Mouse (Mus musculus) CH12.LX (cell line): ENCODE data around the gene Mmab. TPM values are rescaled to one million over a fixed set of nuclear protein-coding genes. Genes with fewer than 3 reads are reported as not detected.

ENCODE experiments used
- DNase-seq: peaks from one replicate; pipeline ENCODE4 v3.0.0-alpha.2; 2013; ENCODE audit errors: extremely low read depth
- H3K27ac ChIP-seq: 2 replicates; pipeline ENCODE4 v1.5.1; 2012; ENCODE audit warnings: low read depth, mild to moderate bottlenecking, control low read depth, moderate library complexity; ENCODE audit not compliant: insufficient read depth
- H3K27me3 ChIP-seq: replicated peaks from 2 replicates; pipeline ENCODE3; 2012; ENCODE audit warnings: inconsistent platforms
- H3K36me3 ChIP-seq, 2 experiments: replicated peaks in 1 of 2; 2 replicates each; pipeline versions ENCODE3 to v1.6.1; 2012; ENCODE audit warnings: inconsistent platforms in 1 of 2, low read length in 1 of 2, mild to moderate bottlenecking in 1 of 2, mixed read lengths in 1 of 2, moderate library complexity in 1 of 2; ENCODE audit not compliant: control insufficient read depth in 1 of 2, insufficient read depth in 1 of 2
- H3K4me1 ChIP-seq, 2 experiments: 2 replicates each; pipeline ENCODE4 v1.6.1; 2012; ENCODE audit warnings: inconsistent platforms in 1 of 2, moderate library complexity in 1 of 2; ENCODE audit not compliant: insufficient read depth in 2 of 2, control insufficient read depth in 1 of 2
- H3K4me2 ChIP-seq: 2 replicates; pipeline ENCODE4 v1.6.1; 2012; ENCODE audit warnings: low read depth, mild to moderate bottlenecking, control low read depth; ENCODE audit not compliant: poor library complexity, insufficient read depth, severe bottlenecking
- H3K4me3 ChIP-seq, 3 experiments: fragments of 150-350 bp in 1 of 3; sonication (generic) in 1 of 3; replicated peaks in 1 of 3; 2 replicates each; pipeline versions ENCODE3 to v1.5.1; 2011 to 2012; ENCODE audit warnings: low read depth in 2 of 3, low read length in 2 of 3, mild to moderate bottlenecking in 2 of 3, moderate library complexity in 2 of 3, control low read depth in 1 of 3, improper control_type of control experiment in 1 of 3, inconsistent platforms in 1 of 3, mixed read lengths in 1 of 3; ENCODE audit not compliant: poor library complexity in 1 of 3
- H3K79me2 ChIP-seq: replicated peaks from 2 replicates; pipeline ENCODE4 v1.6.1; 2012; ENCODE audit warnings: mild to moderate bottlenecking, moderate library complexity; ENCODE audit not compliant: control insufficient read depth, poor library complexity, insufficient read depth, severe bottlenecking; ENCODE audit errors: extremely low read depth
- H3K9ac ChIP-seq: 2 replicates; pipeline ENCODE4 v1.6.1; 2012; ENCODE audit warnings: low read depth, mild to moderate bottlenecking, control low read depth, moderate library complexity; ENCODE audit not compliant: insufficient read depth
- H3K9me3 ChIP-seq: replicated peaks from 2 replicates; pipeline ENCODE3; 2012; ENCODE audit warnings: low read length, inconsistent platforms, mixed read lengths
- CHD1 ChIP-seq: IDR thresholded peaks from 2 replicates; pipeline ENCODE4 v1.6.1; 2012; ENCODE audit warnings: low read depth, low read length, improper control_type of control experiment, inconsistent platforms
- CHD2 ChIP-seq: IDR thresholded peaks from 2 replicates; pipeline ENCODE4 v1.6.1; 2011; ENCODE audit warnings: low read length, improper control_type of control experiment
- CTCF ChIP-seq, 2 experiments: IDR thresholded peaks in 1 of 2; conservative IDR thresholded peaks in 1 of 2; 2 replicates each; pipeline ENCODE4 v1.5.1; 2011 to 2012; ENCODE audit warnings: low read depth in 2 of 2, low read length in 2 of 2, improper control_type of control experiment in 1 of 2, inconsistent platforms in 1 of 2, mild to moderate bottlenecking in 1 of 2, moderate library complexity in 1 of 2
- E2F4 ChIP-seq: IDR thresholded peaks from 2 replicates; pipeline ENCODE4 v1.6.1; 2011; ENCODE audit warnings: low read depth, low read length, improper control_type of control experiment; ENCODE audit not compliant: insufficient replicate concordance
- EP300 ChIP-seq: IDR thresholded peaks from 2 replicates; pipeline ENCODE4 v1.6.1; 2011; ENCODE audit warnings: low read length, improper control_type of control experiment
- GABPA ChIP-seq: IDR thresholded peaks from 2 replicates; pipeline ENCODE4 v1.6.1; 2012; ENCODE audit warnings: low read depth, low read length, improper control_type of control experiment, inconsistent platforms; ENCODE audit not compliant: insufficient replicate concordance
- JUN ChIP-seq: IDR thresholded peaks from 2 replicates; pipeline ENCODE4 v1.6.1; 2011; ENCODE audit warnings: low read depth, mild to moderate bottlenecking, low read length, improper control_type of control experiment, moderate library complexity; ENCODE audit not compliant: insufficient read depth
- JUND ChIP-seq: conservative IDR thresholded peaks from 2 replicates; pipeline ENCODE4 v1.6.1; 2011; ENCODE audit warnings: low read depth, low read length, improper control_type of control experiment
- KAT2A ChIP-seq: IDR thresholded peaks from 2 replicates; pipeline ENCODE4 v1.6.1; 2012; ENCODE audit warnings: low read length, improper control_type of control experiment, inconsistent platforms; ENCODE audit not compliant: insufficient replicate concordance
- MAZ ChIP-seq: IDR thresholded peaks from 2 replicates; pipeline ENCODE4 v1.6.1; 2012; ENCODE audit warnings: low read depth, mild to moderate bottlenecking, inconsistent platforms, low read length, improper control_type of control experiment, moderate library complexity
- MEF2A ChIP-seq: IDR thresholded peaks from 2 replicates; pipeline ENCODE4 v1.6.1; 2014; ENCODE audit warnings: low read depth, mild to moderate bottlenecking, inconsistent platforms, low read length, improper control_type of control experiment, borderline replicate concordance
- NELFE ChIP-seq: IDR thresholded peaks from 2 replicates; pipeline ENCODE4 v1.6.1; 2011; ENCODE audit warnings: low read depth, low read length, improper control_type of control experiment
- PAX5 ChIP-seq: IDR thresholded peaks from 2 replicates; pipeline ENCODE4 v1.6.1; 2012; ENCODE audit warnings: low read length, inconsistent platforms, mixed read lengths
- POLR2A ChIP-seq: IDR thresholded peaks from 2 replicates; pipeline ENCODE4 v1.6.1; 2011; ENCODE audit warnings: low read depth, mild to moderate bottlenecking, improper control_type of control experiment, low read length
- POLR2AphosphoS2 ChIP-seq: IDR thresholded peaks from 2 replicates; pipeline ENCODE4 v1.6.1; 2011; ENCODE audit warnings: low read depth, low read length, improper control_type of control experiment
- SIN3A ChIP-seq: IDR thresholded peaks from 2 replicates; pipeline ENCODE4 v1.6.1; 2012; ENCODE audit warnings: low read length, improper control_type of control experiment, inconsistent platforms
- SMC3 ChIP-seq: IDR thresholded peaks from 2 replicates; pipeline ENCODE4 v1.6.1; 2011; ENCODE audit warnings: low read depth, low read length, improper control_type of control experiment
- USF2 ChIP-seq: conservative IDR thresholded peaks from 2 replicates; pipeline ENCODE4 v1.6.1; 2011; ENCODE audit warnings: low read depth, low read length, improper control_type of control experiment
- ZKSCAN1 ChIP-seq: IDR thresholded peaks from 2 replicates; pipeline ENCODE4 v1.6.1; 2012; ENCODE audit warnings: low read depth, inconsistent platforms, low read length, improper control_type of control experiment, borderline replicate concordance
- ZNF384 ChIP-seq: IDR thresholded peaks from 2 replicates; pipeline ENCODE4 v1.6.1; 2012; ENCODE audit warnings: low read depth, low read length, improper control_type of control experiment, inconsistent platforms
- dilution Hi-C: fragments of 300-500 bp; cut with MboI; formaldehyde crosslinking; loops from 2 replicates; pipeline ENCODE4 v1.14.3; 2020; ENCODE audit warnings: low sequenced_read_pairs; ENCODE audit not compliant: extremely low pct_unique_long_range_greater_than_20kb, extremely low pct_ligation_motif_present
- in situ Hi-C: fragments of 300-500 bp; cut with MboI; formaldehyde crosslinking; loops from 3 replicates; pipeline ENCODE4 v1.14.3; 2019; ENCODE audit warnings: low sequenced_read_pairs, low pct_ligation_motif_present, low pct_unique_long_range_greater_than_20kb, mixed read lengths
- polyA plus RNA-seq: library from polyadenylated mRNA; unstranded; fragments of >175 nt; gene quantifications from 2 replicates; pipeline ENCODE4 v1.2.1, GENCODE M21; 2012; ENCODE audit warnings: low read depth; ENCODE audit not compliant: insufficient read length
- total RNA-seq, 2 experiments: library from RNA; depleted of rRNA; stranded (reverse); fragments of 300-350 nt in 1 of 2; fragments of >200 nt in 1 of 2; gene quantifications; 2 replicates each; pipeline ENCODE4 v1.2.3; 2012 to 2014

Gene Mmab
- total and polyA plus RNA-seq, 3 experiments, result 9.3 to 14.4 (median 10.9) TPM

- H3K4me1 ChIP-seq, result peaks cover 0 to 13% of the 10 kb centered on the region in 2 experiments; a peak in 2 of 4 replicates
- H3K36me3 ChIP-seq, result no peaks in the 10 kb centered on the region
- dilution Hi-C loops, result no loop called here
- no peaks in the 10 kb centered on the region for H3K79me2 ChIP-seq
- H3K27me3 ChIP-seq, result peaks cover 39% of the 10 kb centered on the region
- peaks cover 4% of the 10 kb centered on the region for H3K9me3 ChIP-seq
- TF ChIP-seq MAZ, result no peak
- no peak for TF ChIP-seq GABPA
- TF ChIP-seq ZKSCAN1, result no peak
- no peak for TF ChIP-seq CHD2
- no peak for TF ChIP-seq SMC3
- no peak for TF ChIP-seq EP300
- TF ChIP-seq E2F4, result no peak
- TF ChIP-seq USF2, result no peak
- no peak for TF ChIP-seq MEF2A
- TF ChIP-seq KAT2A, result no peak
- no peak for TF ChIP-seq NELFE
- no peak for TF ChIP-seq CTCF (conservative IDR thresholded peaks at IDR 0.05 in 1 of 2, IDR thresholded peaks at IDR 0.05 in 1 of 2; ENCODE audit: low read depth in 2 of 2, low read length in 2 of 2)
- TF ChIP-seq JUN, result no peak
- TF ChIP-seq ZNF384, result no peak; the same call in 1 of the 2 replicates
- TF ChIP-seq POLR2A, result no peak
- no peak for TF ChIP-seq CHD1
- no peak for TF ChIP-seq POLR2AphosphoS2
- TF ChIP-seq JUND, result no peak
- TF ChIP-seq, all 38 proteins: peak for 0
- in situ Hi-C loops, result no loop called here
- Histone ChIP-seq H3K27ac (no peak overlapping the region), H3K9ac (no peak overlapping the region), H3K4me2 (no peak overlapping the region), H3K4me3 (no peak overlapping the region)
- DNase-seq, result no peak
Measured at GRCm38 (mm10) chr5:114467019-114467418, 23.2 kb upstream of the Mmab start.

GRCm38 (mm10) chr5:114465641-114466040 lies 21.8 kb upstream of the Mmab start:
- no peaks in the 10 kb centered on the region for H3K79me2 ChIP-seq
- DNase-seq, result no peak
- H3K4me3 ChIP-seq, result no peak overlapping the region
- H3K36me3 ChIP-seq, result no peaks in the 10 kb centered on the region
- no peak overlapping the region for H3K9ac ChIP-seq
- no peaks in the 10 kb centered on the region for H3K9me3 ChIP-seq
- TF ChIP-seq SIN3A (no peak), KAT2A (no peak), PAX5 (no peak), NELFE (no peak)
- dilution Hi-C loops (no loop called here), in situ Hi-C loops (no loop called here)
- no peak overlapping the region for H3K27ac ChIP-seq
- H3K27me3 ChIP-seq, result peaks cover 30% of the 10 kb centered on the region
- no peak overlapping the region for H3K4me2 ChIP-seq
- peaks cover 0 to 21% of the 10 kb centered on the region in 2 experiments; a peak in 2 of 4 replicates for H3K4me1 ChIP-seq
